Mouse (Mus musculus): ENCODE results near the gene Rfesd. TPM values are rescaled to one million over a fixed set of nuclear protein-coding genes. Genes with fewer than 3 reads are reported as not detected.

The Rfesd gene
- polyA plus RNA-seq (2015; fragmentation: Nextera tagmentation; extraction: Ambion mirVana) = 17.8 and 18.8 TPM in 2 replicates

DNA sequence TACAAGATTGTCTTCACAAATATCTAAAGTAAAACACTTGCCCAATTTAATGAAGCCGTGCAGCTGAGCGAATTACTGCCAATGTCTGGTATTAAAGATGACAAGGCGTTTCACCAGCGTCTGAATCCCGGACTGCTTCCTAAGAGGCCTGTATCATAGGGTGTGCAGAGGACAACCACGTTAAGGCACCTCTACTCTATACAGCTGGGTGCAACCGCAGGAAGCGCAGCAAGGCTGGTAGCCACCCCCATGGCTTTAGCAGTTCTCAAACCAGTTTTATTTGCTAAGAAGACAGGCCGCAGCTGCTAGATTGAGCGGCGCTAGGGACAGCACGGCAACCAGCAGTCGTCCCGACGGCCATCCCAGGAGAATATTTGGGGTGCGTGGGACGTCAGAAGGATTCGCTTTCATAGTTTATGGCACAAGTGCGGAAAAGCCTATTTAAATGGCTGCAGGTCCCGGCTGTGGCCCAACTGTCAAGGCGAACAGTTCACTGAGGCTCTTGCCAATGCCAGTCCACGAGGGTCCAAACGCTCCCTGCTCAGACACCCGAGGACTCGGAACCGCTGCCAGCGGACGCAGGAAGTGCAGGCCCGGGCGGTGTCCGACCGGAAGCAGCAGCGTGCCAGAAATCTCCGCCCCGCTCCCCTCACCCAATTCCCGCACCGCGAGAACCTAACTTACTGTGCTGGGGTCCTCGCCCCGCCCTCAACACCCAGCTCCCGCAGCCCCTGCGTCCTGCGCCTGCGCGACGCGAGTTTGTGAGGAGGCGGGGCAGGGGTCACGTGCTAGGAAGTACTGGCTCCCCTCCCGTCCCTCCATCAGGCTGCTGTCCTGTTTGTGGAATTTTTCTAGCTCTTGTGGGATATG lies at the start of gene Rfesd:
Rfesd (minus strand) TSS at position 746 of the 870 bp plus-strand sequence.
- no peaks in the 10 kb centered on the region for H3K9me3 ChIP-seq (ENCODE audit: control insufficient read depth, low read length)
- peak within 1 kb of the TSS; percentile 97 for H3K27ac ChIP-seq (ENCODE audit: low read length)
- H3K4me2 ChIP-seq (ENCODE audit: low read depth, low read length) = peak within 1 kb of the TSS; percentile 65
- no peaks in the 10 kb centered on the region for H3K27me3 ChIP-seq (ENCODE audit: control insufficient read depth, insufficient read depth, low read depth, low read length)
- H3K9ac ChIP-seq (ENCODE audit: low read length) = peak within 1 kb of the TSS; percentile 94
- H3K36me3 ChIP-seq (ENCODE audit: control insufficient read depth, insufficient read depth, low read length) = no peaks in the 10 kb centered on the region
- no peaks in the 10 kb centered on the region for H3K4me1 ChIP-seq (replicated peaks; ENCODE audit: control insufficient read depth, insufficient read depth, low read length)
- WGBS = under 1% methylated on average over 50 of the region's 50 CpGs
- peak within 1 kb of the TSS; percentile 74 for H3K4me3 ChIP-seq (ENCODE audit: low read length)
- ATAC-seq (ENCODE audit: low read depth) = peak; percentile 100

DNA sequence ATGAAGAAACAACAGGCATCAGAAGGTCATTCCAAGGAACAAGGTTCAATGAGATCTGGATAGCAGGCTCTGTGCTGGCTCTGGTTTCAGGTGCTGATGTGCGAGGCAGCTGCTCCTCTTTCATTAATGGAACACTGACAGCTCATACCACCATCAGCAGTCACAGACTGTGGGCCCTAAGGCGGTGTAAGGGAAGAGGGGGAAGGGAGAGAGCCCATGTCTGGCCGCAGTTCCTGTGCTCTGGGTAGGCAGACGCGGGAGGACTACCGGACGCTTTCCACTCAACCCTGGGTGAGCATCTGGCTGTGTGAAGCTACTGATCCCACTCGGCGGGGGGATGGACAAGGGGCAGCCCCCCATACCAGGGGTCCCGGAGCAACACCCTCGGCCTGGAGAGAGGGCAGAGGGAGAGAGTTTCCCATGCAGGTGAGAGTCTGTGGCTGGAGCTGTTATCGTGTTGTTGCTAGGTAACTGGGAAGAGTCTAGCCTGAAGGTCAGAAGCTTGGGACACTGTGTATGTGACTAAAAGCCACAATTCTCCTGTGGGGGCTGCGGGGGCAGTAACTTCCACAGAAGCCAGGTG lies 45.9 kb upstream of the Rfesd start:
- H3K4me3 ChIP-seq (ENCODE audit: low read length) = no peak overlapping the region
- H3K27me3 ChIP-seq (ENCODE audit: control insufficient read depth, insufficient read depth, low read depth, low read length) = no peaks in the 10 kb centered on the region
- ATAC-seq (ENCODE audit: low read depth) = no peak
- H3K4me2 ChIP-seq (ENCODE audit: low read depth, low read length) = no peak overlapping the region
- H3K36me3 ChIP-seq (ENCODE audit: control insufficient read depth, insufficient read depth, low read length) = 0 out of 2 replicates have a peak, but pooled peaks cover 2% of the 10 kb centered on the region
- no peak overlapping the region for H3K27ac ChIP-seq (ENCODE audit: low read length)
- H3K9ac ChIP-seq (ENCODE audit: low read length) = no peak overlapping the region
- no peaks in the 10 kb centered on the region for H3K4me1 ChIP-seq (replicated peaks; ENCODE audit: control insufficient read depth, insufficient read depth, low read length)
- no peaks in the 10 kb centered on the region for H3K9me3 ChIP-seq (ENCODE audit: control insufficient read depth, low read length)
- WGBS = 74% methylated on average over 13 of the region's 13 CpGs

DNA sequence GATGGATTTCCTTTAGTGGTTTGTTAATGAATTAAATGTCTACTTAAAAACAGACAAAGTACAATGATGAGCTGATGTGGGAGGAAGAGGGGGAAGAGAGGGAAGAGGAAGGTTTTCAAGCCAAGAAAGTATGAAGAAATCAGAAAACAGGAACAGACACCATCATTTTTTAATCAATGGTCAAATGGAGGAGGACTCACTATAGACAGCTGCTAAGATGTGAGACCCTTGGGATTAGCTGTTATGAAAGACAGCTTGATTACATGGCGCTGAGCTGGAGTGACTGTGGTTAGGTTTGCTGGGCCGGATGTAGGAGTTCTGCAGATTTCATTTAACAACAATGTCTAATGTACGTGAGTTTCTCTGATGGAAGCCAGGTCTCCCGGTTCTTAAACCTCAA lies 45.0 kb upstream of the Rfesd start:
- H3K9ac ChIP-seq (ENCODE audit: low read length) = no peak overlapping the region
- 0 out of 2 replicates have a peak, but pooled peaks cover 2% of the 10 kb centered on the region for H3K36me3 ChIP-seq (ENCODE audit: control insufficient read depth, insufficient read depth, low read length)
- no peaks in the 10 kb centered on the region for H3K9me3 ChIP-seq (ENCODE audit: control insufficient read depth, low read length)
- H3K4me2 ChIP-seq (ENCODE audit: low read depth, low read length) = no peak overlapping the region
- H3K4me1 ChIP-seq (replicated peaks; ENCODE audit: control insufficient read depth, insufficient read depth, low read length) = no peaks in the 10 kb centered on the region
- no peak for ATAC-seq (ENCODE audit: low read depth)
- WGBS = 83% methylated on average over 4 of the region's 4 CpGs
- no peak overlapping the region for H3K27ac ChIP-seq (ENCODE audit: low read length)
- no peak overlapping the region for H3K4me3 ChIP-seq (ENCODE audit: low read length)
- H3K27me3 ChIP-seq (ENCODE audit: control insufficient read depth, insufficient read depth, low read depth, low read length) = no peaks in the 10 kb centered on the region

DNA sequence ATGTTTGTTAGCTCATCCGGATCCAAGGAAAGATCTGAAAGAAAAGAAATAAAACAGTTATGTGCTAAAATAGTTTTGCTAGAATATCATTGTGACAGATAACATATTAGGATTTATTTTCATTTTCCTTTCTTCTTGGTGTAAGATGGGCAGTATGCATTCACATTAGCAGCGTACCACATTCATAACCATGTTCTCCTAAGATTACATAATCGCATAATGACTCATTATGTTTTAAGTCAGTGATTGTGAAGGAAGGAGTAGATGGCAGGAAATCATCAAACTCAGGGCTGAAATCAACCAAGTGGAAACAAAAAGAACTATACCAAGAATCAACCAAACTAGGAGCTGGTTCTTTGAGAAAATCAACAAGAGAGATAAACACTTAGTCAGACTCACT lies 44.0 kb upstream of the Rfesd start:
- 0 out of 2 replicates have a peak, but pooled peaks cover 2% of the 10 kb centered on the region for H3K36me3 ChIP-seq (ENCODE audit: control insufficient read depth, insufficient read depth, low read length)
- H3K27ac ChIP-seq (ENCODE audit: low read length) = no peak overlapping the region
- H3K4me3 ChIP-seq (ENCODE audit: low read length) = no peak overlapping the region
- no peak overlapping the region for H3K9ac ChIP-seq (ENCODE audit: low read length)
- H3K9me3 ChIP-seq (ENCODE audit: control insufficient read depth, low read length) = no peaks in the 10 kb centered on the region
- H3K4me2 ChIP-seq (ENCODE audit: low read depth, low read length) = no peak overlapping the region
- peaks cover 6% of the 10 kb centered on the region; the same call in 1 of the 2 replicates for H3K27me3 ChIP-seq (ENCODE audit: control insufficient read depth, insufficient read depth, low read depth, low read length)
- no peaks in the 10 kb centered on the region for H3K4me1 ChIP-seq (replicated peaks; ENCODE audit: control insufficient read depth, insufficient read depth, low read length)
- no peak for ATAC-seq (ENCODE audit: low read depth)
- 92% methylated on average over 3 of the region's 3 CpGs for WGBS

DNA sequence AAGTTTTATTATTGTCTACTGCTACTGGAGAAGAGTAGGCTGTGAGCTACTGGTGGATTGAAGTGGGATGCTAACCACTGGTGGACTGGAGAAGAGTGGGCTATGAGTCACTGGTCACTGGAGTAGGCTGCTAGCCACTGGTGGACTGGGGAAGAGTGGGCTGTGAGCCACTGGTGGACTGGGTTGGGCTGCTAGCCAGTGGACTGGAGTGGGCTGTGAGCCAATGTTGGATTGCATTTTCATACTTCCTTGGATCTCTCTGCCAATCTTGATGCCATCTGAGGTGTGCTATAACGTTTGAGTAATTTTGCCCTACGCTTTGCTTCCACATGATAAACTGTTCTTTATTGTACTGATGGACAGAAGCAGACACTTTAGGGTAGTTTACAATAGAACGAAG lies 43.6 kb upstream of the Rfesd start:
- no peak for ATAC-seq (ENCODE audit: low read depth)
- H3K27me3 ChIP-seq (ENCODE audit: control insufficient read depth, insufficient read depth, low read depth, low read length) = peaks cover 8% of the 10 kb centered on the region; the same call in 1 of the 2 replicates
- WGBS = 82% methylated on average over 3 of the region's 3 CpGs

DNA sequence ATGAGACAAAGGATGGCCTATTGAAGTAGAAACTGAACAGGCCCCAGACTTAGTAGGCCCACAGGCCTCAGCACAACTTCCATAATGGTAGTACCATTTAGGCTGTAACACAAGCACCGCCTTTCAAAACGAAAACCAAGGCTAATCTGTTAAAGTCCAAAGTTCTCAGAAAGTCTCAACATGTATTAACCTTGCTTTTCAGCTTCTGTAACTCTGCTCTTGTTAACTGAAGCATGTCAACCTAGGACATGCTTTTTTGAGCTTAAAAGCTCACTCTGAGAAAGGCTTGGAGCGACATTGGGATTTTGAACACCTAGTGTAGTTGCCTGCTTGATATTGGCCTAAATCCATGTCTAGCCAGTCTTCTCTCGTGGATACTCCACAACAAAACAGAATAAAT lies 41.1 kb upstream of the Rfesd start:
- no peak for ATAC-seq (ENCODE audit: low read depth)
- no peak overlapping the region for H3K4me3 ChIP-seq (ENCODE audit: low read length)
- 85% methylated on average over 4 of the region's 4 CpGs for WGBS
- no peak overlapping the region for H3K27ac ChIP-seq (ENCODE audit: low read length)
- H3K4me1 ChIP-seq (replicated peaks; ENCODE audit: control insufficient read depth, insufficient read depth, low read length) = peaks cover 16% of the 10 kb centered on the region
- no peaks in the 10 kb centered on the region for H3K9me3 ChIP-seq (ENCODE audit: control insufficient read depth, low read length)
- no peak overlapping the region for H3K4me2 ChIP-seq (ENCODE audit: low read depth, low read length)
- H3K27me3 ChIP-seq (ENCODE audit: control insufficient read depth, insufficient read depth, low read depth, low read length) = peaks cover 31% of the 10 kb centered on the region
- no peak overlapping the region for H3K9ac ChIP-seq (ENCODE audit: low read length)
- no peaks in the 10 kb centered on the region for H3K36me3 ChIP-seq (ENCODE audit: control insufficient read depth, insufficient read depth, low read length)

More for the DNA sequence above, 43.6 kb upstream of the Rfesd start:
- Histone ChIP-seq H3K9me3 (ENCODE audit: control insufficient read depth, low read length) (no peaks in the 10 kb centered on the region), H3K36me3 (ENCODE audit: control insufficient read depth, insufficient read depth, low read length) (0 out of 2 replicates have a peak, but pooled peaks cover 2% of the 10 kb centered on the region), H3K9ac (ENCODE audit: low read length) (no peak overlapping the region), H3K4me3 (ENCODE audit: low read length) (no peak overlapping the region), H3K4me2 (ENCODE audit: low read depth, low read length) (no peak overlapping the region), H3K27ac (ENCODE audit: low read length) (no peak overlapping the region), H3K4me1 (replicated peaks; ENCODE audit: control insufficient read depth, insufficient read depth, low read length) (no peaks in the 10 kb centered on the region)

DNA sequence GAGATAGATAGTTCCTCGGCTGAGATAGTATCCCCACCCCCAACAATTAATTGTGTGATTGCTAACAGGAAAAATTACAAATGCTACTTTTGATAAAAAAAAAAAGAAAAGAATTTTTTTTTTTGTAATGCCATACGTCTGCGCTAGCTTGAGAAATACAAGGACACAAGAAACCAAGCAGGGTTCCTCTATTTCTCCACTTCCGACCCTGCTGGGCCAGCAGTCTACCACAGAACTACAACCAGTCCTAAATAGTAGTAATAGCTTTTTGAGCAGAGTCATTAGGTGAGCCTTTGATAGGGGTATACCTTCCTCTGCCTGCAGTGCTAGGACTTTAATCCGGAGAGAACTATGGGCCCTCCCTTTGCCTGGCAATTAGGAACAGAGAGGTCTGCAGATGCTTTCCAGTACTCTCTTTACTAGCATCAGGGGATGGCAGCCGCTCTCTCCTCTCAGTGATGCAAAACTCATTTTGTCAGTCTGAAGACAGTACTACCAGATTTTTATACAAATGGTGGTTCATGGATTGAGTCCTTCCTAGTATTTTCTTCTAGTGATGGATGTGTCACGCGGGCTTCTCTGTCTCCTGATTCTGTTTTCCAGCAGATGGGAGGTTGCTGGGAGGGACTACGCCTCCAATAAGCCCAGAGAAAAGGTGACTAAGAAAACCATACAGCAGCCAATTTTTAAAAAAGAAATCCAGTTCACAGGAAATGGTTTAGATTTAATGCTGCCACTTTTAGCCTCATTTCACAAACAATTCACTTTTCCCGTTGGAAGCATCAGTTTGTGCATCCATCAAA lies 38.9 kb upstream of the Rfesd start:
- Histone ChIP-seq H3K27me3 (ENCODE audit: control insufficient read depth, insufficient read depth, low read depth, low read length) (peaks cover 33% of the 10 kb centered on the region), H3K4me1 (replicated peaks; ENCODE audit: control insufficient read depth, insufficient read depth, low read length) (peaks cover 16% of the 10 kb centered on the region), H3K4me3 (ENCODE audit: low read length) (no peak overlapping the region), H3K4me2 (ENCODE audit: low read depth, low read length) (no peak overlapping the region), H3K36me3 (ENCODE audit: control insufficient read depth, insufficient read depth, low read length) (no peaks in the 10 kb centered on the region), H3K27ac (ENCODE audit: low read length) (no peak overlapping the region), H3K9ac (ENCODE audit: low read length) (no peak overlapping the region), H3K9me3 (ENCODE audit: control insufficient read depth, low read length) (no peaks in the 10 kb centered on the region)
- ATAC-seq (ENCODE audit: low read depth) = no peak
- WGBS = 61% methylated on average over 10 of the region's 10 CpGs

DNA sequence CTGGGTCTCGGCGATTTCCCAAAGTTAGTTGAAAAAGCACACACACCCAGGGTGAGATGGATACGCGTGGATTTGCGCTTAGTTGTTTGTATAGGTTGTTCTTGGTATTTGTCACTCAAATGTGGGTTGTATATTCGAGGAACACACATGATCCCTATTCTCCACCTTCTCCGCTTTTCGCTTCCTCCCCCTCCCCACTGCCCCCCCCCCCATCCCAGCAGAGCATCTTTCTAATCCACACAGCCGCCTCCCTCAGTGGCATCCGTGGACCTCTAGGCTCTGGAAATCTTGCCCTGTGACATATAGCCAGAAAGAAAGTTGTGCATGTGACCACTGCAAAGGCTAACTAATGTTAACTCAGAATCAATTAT lies 38.4 kb upstream of the Rfesd start, which contains the start of gene Gpr150:
Gpr150 (minus strand) TSS at position 101 of the 371 bp plus-strand sequence.
- Histone ChIP-seq H3K4me2 (ENCODE audit: low read depth, low read length) (peak within 1 kb of the TSS; percentile 95), H3K4me1 (replicated peaks; ENCODE audit: control insufficient read depth, insufficient read depth, low read length) (peaks cover 16% of the 10 kb centered on the region), H3K4me3 (ENCODE audit: low read length) (peak within 1 kb of the TSS; percentile 57), H3K27ac (ENCODE audit: low read length) (no peak within 1 kb of the TSS), H3K9ac (ENCODE audit: low read length) (peak within 1 kb of the TSS; percentile 53), H3K27me3 (ENCODE audit: control insufficient read depth, insufficient read depth, low read depth, low read length) (peaks cover 33% of the 10 kb centered on the region), H3K9me3 (ENCODE audit: control insufficient read depth, low read length) (no peaks in the 10 kb centered on the region), H3K36me3 (ENCODE audit: control insufficient read depth, insufficient read depth, low read length) (no peaks in the 10 kb centered on the region)
- WGBS = 16% methylated on average over 10 of the region's 10 CpGs
- ATAC-seq (ENCODE audit: low read depth) = no peak
